Mouse (Mus musculus) heart, postnatal 14 days (tissue): ENCODE measurements around the gene Jund. TPM values are rescaled to one million over a fixed set of nuclear protein-coding genes. Genes with fewer than 3 reads are reported as not detected.
A peak's percentile ranks its signal among the peaks of the same experiment; 100 is the strongest.

Source experiments
- DNase-seq, 2 experiments: peaks; one replicate each; pipeline ENCODE4 v3.0.0; 2021 to 2022
- intact Hi-C: fragments of 180-260 bp; cut with DNase I; formaldehyde crosslinking; loops from one replicate; pipeline ENCODE4 v1.15.1; 2025
- long read RNA-seq, 2 experiments: library from polyadenylated mRNA; stranded (forward); transcript quantifications; one replicate each; pipeline ENCODE4 v2.0.0; 2021
- total RNA-seq, 2 experiments: library from RNA; stranded (reverse); gene quantifications; 2 replicates each; pipeline ENCODE4 v1.2.3; 2021

Gene Jund
- total RNA-seq, result 100 to 1,000 TPM; 159 to 162 TPM
- long read RNA-seq, experiment 1, transcript Jund-201 (1 exons, 1,668 nt), result major isoform, 990 of 991 reads
- long read RNA-seq, experiment 1, partial matches to known transcripts, result 0 of 991 reads
- long read RNA-seq, experiment 1, other reads (novel, unspliced or antisense), result 1 of 991 reads
- long read RNA-seq, experiment 2, transcript Jund-201 (1 exons, 1,668 nt), result major isoform, 585 of 585 reads
- long read RNA-seq, experiment 2, partial matches to known transcripts, result 0 of 585 reads
- long read RNA-seq, experiment 2, other reads (novel, unspliced or antisense), result 0 of 585 reads

DNA sequence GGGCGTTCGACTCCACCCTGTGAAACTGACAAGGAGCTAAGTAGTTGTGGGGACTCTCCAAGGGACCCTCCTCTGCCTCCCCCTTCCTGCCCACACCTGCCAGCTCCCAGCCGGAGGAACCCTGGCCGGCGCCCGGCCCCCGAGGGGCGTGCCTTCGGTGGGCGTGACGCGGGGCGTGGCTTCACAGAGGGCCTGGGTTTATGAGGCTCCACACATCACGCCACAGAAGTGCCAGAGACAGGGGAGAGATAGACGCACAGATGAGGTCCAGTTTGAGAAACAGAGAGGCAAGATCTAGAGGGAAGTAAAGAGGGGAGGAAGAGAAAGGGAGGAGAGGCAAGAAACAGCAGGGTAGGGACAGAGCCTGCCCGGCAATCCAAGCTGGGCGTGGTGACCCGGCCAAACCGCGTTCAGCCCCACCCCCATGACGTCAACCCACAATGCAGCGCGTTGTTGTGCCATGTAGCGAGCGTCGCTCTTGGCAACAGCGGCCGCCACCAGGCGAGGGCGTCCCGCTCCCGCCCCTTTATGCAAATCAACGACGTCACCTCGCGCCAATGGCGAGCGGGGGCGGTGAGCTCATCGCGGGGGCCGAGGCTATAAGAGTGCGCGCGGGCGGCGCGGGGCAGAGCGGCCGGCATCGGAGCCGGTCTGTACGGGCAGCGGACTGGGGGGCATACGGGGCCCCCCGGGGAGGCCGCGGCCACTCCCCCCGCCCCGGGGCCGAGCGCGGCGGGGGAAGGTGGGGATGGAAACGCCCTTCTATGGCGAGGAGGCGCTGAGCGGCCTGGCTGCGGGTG is at the start of gene Jund:
Gene Jund, plus strand, starts transcription at position 640 of the 800 bp plus-strand sequence.
- intact Hi-C loops, result no loop called here
- DNase-seq, result peak; percentile 100

DNA sequence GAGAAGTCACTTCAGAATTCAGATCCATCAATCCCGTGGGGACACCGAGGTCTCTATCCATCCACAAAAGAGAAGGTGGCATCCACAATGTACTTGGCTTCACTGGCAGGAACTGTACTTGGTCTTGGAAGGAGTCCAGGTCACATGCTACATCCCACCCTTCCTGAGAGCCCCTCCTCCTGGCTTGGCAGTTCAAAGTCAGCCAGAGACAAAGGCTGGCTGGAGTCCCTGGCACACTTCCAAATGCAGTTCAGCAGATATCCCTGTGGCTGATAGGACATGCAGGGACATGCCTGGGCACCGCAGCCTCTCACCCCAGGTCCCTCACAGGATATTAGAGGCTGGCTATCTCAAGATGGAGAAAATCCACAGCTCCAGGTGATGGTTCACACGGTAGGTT is 49.4 kb upstream of the Jund start:
- DNase-seq, result peak; percentile 87 to 91
- intact Hi-C loops, result no loop called here

DNA sequence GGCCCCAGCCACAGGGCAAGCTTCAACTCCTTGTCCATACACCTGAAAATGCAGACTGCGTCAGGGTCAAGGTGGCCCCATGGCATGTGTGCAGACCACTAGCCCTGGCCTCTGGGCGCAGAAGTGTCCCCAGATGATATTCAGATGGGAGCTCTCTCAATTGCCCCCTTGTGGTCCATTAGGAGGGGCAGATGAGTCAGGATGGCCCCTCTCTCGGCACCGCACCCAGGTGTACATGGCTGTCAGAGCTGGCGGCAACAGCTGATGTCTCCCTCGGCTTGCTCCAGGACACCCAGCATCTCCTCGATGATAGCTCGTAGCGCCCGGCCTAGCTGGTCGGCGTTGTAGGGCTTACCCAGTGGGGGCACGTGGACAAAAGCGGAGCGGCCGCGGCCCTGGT is 48.4 kb upstream of the Jund start:
- no peak for DNase-seq
- intact Hi-C loops, result loop anchor here (1.0 to 5.0 kb wide), 2 partner anchors 21 to 38 kb away; no protein-coding TSS in a partner anchor

DNA sequence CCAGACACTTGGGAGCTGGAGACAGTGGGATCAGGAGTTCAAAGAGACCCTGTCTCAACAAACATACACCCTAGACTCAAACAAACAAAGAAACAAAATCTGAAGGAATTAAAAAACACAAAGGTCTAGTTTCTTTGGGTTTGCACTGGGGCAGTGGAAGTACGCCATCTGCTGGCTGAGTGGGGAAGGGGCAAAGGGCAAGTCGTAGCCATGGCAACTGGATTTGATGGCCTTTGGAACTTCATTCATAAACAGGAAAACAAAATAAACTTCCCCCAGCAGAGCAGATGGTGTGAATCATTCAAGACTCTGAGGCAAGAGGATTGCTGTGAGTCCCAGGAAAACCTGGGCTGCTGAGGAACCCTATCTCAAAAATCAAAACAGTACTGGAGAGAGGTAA is 45.5 kb upstream of the Jund start:
- intact Hi-C loops, result loop anchor here (5.0 kb wide), 1 partner anchor 41 kb away; no protein-coding TSS in a partner anchor
- peak; percentile 63 to 74 for DNase-seq

DNA sequence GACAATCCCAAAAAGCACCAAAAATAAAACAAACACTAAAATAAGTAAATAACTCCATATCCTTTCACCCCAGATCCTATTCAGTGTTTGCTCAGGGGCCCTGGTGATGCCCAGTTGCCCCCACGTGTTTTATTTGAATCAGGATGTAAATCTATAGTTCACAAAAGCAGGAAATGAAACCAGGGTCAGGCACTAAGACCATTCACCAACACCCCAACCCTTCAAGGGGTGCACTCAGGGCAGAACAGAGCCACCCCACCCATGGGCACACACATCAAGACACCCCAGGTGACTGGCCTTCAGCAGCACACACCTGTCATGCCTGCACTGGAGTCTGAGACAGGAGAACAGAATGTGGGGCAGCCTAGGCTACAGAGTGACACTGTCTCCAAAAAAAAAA is 44.6 kb upstream of the Jund start:
- no peak for DNase-seq
- intact Hi-C loops, result loop anchor here (5.0 kb wide), 1 partner anchor 42 kb away; no protein-coding TSS in a partner anchor

DNA sequence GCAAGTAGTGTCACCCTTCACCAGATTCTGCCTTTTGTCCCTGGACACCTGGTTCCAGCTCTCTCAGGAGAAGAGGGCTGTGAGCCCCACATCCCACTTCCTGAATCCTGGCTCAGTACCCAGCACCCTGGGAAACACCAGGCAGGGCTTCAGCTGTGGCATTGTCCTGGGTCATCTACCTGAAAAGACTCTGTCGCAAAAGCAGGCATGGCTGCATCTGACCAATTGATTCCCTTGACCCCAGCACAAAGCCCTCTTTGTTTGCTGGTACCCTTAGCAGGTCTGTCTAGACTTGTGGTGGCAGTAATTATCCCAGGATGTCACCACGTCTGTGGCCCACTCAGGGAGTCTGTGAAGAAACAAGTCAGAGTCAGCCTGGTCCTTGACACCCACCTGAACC is 43.3 kb upstream of the Jund start:
- intact Hi-C loops, result loop anchor here (5.0 kb wide), 1 partner anchor 33 kb away; no protein-coding TSS in a partner anchor
- DNase-seq, result no peak

DNA sequence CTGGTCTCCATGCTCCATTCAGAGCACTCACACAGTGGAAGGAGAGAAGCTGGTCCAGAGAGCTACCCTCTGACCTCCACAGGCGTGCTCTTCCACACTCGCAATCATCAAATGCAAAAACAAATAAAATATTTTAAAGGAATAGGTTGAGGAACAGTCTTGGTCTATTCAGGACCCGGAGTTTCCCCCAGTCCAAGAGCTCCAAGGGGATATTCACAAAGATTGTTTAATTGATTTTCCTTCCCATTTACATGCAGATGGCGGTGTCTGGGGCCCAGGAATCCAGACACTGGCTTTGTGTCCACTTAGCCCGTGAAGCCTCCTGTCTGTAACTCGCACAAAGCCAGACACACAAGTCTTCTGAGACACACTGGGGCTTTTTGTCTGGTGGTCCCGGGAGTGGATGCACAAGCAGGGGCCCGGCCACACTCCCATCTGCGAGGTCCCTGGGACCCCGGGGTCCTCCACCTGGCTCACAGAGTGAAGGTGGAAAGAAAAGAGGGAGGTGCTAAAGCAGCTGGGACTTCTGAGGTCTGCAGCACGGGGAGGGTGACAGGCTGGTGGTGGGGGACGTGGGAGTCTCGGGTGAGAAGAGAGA is 42.5 kb upstream of the Jund start:
- intact Hi-C loops, result loop anchor here (5.0 kb wide), 1 partner anchor 34 kb away; no protein-coding TSS in a partner anchor

DNA sequence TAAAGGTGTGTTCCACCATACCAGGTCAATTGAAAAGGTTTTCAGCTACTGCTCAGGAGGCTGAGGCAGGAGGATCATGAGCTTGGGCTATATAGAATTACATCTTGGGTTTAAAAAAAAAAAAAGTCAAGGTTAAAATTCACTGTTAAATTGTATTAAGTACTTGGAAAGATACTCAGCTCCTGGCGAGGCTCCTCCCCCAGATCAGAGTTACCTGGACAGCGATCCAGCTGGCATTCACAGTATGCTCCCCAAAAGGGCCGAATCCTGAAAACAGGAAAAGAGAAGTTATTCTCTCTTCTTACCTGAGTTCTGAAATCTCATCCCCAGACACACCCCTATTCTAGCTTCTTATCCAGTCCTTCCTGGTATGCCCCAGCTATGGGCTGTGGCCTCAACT is 41.5 kb upstream of the Jund start:
- intact Hi-C loops, result loop anchor here (5.0 kb wide), 1 partner anchor 35 kb away; no protein-coding TSS in a partner anchor
- DNase-seq, result no peak

More for the DNA sequence above, 42.5 kb upstream of the Jund start:
- no peak for DNase-seq

DNA sequence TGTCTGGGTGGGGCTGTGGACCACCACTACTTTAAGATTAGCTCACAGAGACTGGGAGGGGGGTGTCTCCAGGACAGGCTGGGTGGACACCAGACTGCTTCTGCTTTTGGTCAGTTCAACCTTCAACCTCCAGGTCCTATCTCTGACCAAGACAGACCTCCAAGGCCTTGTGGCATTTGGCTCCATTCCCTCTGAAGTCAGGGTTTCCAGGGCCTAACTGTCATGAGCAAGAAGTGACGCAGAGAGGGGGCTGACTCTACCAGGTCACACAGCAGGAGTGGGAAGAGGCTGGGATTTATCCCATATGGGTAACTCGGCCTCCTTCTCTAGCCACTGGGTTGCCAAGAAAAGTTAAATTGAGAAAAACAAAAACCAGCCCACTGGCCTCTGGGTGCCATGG is 41.0 kb upstream of the Jund start:
- no peak for DNase-seq
- intact Hi-C loops, result loop anchor here (5.0 kb wide), 1 partner anchor 35 kb away; no protein-coding TSS in a partner anchor

DNA sequence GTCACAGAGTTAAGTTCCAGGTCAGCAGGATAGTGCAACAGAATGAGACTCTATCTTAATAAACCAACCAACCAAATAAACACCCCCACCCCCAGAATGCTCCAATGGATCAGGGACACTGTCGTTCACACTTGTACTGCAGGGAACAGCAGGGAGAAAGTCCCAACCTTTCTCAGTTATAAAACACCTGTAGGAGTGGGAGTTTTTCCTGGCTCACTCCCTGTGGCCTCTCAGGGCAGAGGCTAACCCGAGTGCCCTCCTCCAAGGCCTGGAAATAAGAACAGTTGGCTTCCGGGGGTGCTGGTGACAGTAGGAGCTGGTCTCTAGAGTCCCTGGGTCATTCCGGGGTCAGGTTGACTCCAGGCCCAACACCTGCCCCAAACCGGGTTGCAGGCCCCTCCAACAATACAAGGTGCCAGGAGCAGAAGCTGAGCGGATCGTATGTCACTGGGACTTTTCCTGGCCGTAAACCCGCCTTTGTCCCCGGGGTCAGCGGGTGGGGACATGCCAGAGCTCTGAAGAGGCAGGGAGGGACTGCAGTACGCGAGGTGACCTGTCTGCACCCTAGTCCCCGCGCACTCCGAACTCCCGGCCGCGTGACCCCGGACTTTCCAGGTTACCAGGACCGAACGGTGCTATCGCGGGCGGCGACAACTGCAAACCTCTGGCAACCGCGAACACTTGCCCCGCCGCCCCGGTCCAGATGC is 39.7 kb upstream of the Jund start:
- no peak for DNase-seq
- intact Hi-C loops, result loop anchor here (5.0 kb wide), 1 partner anchor 37 kb away; no protein-coding TSS in a partner anchor

DNA sequence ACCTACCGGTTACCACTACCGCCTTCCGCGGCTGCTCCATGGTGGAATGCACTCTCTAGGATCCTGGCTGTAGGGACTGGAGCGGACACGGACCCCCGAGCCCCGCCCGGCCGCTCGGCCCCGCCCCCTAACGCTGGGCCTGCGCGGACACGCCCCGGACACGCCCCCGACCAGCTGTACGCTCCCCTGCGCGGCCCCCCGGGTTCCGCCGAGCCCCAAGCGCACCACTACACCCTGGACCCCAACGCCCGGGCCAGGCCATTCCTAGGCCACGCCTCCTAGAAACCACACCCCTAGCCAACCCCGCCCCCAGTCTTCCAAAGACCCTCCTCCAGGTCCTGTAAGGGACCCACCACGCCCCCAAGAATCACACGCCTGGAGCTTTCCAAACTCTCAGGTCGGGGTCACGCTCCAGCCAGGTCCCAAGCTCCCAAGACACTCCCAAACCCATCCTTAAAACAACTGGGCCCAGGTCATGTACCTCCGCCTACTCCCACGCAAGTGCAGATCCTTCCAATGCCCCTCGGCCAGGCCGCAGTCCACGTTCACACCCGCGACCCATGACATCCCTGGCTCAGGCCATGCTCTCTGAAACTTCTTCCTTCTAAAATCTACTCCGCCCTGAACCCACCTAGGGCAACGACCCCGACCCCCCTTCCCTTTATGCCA is 39.0 kb upstream of the Jund start:
- DNase-seq, result peak; percentile 93 to 94
- intact Hi-C loops, result loop anchor here (5.0 kb wide), 1 partner anchor 37 kb away; no protein-coding TSS in a partner anchor

DNA sequence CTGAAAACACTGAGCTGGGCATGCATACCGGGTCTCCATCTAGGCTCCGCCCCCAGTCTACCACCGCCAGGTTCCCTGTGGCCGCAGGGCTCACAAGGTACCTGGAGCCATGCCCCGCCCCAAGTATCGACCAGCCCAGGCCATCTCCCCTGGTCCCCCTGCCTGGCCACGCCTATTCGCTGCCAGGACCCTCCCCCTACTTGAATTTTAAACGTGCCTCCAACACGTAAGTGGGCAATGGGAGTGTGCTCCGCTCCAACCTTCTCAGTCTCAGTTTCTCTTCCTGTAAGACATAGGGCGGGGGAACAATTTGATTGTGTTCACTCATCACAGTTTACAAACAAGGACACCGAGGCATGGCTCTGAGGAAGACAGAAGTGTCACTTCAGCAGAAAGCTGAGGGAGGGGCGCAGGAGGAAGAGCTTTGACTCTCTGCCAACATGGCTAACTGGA is 38.5 kb upstream of the Jund start, which contains the start of gene Pgpep1:
Gene Pgpep1, minus strand, starts transcription at position 116 of the 453 bp plus-strand sequence.
- intact Hi-C loops, result no loop called here
- DNase-seq, result no peak

DNA sequence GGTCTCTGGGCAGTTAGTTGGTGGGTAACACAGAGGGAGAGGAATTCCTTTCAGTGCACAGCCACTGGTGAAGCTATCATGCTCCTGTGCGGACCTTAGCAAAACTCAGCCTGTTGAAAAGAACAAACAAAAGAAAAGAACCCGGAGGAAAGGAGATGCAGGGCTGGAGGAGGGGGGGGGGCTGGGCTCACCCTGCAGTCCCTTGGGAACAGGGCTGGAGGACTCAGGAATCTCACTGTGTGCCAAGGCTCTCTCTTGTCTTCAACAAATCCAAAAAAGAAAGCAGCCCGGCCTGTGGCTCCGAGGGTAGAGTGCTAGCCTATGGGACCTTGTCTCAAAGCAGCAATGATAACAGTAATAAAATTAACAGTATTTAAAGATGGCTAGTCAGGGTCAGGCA is 35.1 kb upstream of the Jund start:
- DNase-seq, result no peak
- intact Hi-C loops, result no loop called here

DNA sequence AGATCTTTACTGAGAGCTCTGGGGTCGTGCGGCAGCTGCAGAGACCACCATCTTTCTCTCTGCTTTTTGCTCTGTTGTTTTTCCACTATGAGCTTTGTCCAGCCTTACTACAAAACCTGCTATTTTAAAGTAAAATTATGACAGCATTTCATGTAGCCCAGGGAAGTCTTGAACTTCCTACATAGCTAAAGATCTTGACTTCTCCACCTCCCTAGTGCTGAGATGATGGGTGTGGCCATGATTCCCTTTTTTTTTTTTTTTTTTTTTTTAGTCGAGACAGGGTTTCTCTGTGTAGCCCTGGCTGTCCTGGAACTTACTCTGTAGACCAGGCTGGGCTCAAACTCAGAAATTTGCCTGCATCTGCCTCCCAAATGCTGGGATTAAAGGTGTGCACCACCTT is 34.1 kb upstream of the Jund start:
- intact Hi-C loops, result no loop called here
- DNase-seq, result no peak

DNA sequence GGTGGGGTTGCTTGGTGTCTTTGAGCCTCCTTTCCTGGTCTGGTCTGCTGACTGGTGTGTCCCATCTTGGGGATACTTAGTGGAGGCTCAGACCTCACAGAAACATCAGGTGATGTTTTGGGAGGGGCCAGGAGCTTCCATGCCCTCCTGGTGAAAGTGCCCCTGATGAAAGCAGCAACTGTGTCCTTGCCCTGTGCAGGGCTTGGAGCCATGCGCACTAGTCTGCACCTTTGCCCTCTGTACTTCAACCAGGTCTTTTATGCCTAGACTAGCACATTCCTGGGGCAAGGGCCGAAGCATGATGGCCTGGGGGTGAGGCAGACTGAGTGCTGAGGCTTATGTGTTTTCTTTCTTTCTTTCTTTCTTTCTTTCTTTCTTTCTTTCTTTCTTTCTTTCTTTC is 33.1 kb upstream of the Jund start:
- no peak for DNase-seq
- intact Hi-C loops, result no loop called here

DNA sequence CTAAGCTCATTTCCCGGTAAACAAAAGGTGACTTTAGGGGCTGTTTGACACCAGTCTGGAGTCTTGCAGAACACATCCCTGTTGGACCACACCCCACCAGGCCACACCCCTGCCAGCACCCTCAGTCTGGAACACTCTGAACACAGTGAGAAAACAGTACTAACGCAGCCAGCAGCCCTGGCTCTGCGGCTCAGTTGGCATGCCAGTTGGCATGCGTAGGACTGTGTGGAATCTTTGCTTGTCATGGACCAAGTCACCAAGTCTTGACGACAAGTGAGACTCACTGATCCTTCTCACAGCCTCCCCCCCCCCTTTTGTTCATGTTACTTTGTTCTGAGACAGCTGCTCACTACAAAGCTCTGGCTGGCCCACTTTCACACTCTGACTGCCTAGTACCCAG is 31.7 kb upstream of the Jund start:
- intact Hi-C loops, result no loop called here
- DNase-seq, result peak; percentile 72 to 76

DNA sequence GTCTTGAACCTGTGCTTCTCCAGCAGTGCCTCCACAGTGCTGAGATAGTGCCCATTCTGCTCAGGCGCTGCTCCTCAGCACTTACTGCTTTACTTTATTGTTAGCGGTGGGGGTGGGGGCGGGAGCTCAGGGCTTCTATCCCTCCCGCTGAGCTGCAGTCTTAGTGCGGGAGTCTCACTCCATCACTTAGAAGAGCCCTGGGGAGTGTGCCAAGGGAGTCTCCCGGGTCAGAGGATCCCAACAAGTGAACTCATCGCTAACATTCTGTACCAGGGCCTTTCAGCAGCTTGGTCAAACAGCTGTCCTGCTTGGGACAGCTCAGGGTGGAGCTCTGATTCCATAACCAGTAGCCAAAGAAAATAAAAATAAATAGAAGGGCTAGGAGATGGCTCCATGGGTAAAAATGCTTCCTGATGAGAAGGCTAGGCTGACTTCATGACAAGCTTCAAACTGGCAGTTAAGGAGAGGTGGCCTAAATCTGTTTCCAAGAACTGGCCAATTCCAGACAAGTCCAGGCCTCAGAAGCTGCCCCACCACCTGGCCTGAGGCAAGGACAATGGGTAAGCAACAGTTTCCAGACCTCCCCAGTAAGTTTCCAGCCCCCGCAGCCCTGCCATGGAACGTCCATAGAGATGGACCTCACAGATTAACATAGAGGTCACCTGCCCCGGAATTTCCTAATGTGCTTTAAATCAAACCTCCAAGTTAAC is 27.0 kb upstream of the Jund start:
- peak; percentile 65 to 66 for DNase-seq
- intact Hi-C loops, result loop anchor here (1.0 kb wide), 1 partner anchor 29 kb away; no protein-coding TSS in a partner anchor

DNA sequence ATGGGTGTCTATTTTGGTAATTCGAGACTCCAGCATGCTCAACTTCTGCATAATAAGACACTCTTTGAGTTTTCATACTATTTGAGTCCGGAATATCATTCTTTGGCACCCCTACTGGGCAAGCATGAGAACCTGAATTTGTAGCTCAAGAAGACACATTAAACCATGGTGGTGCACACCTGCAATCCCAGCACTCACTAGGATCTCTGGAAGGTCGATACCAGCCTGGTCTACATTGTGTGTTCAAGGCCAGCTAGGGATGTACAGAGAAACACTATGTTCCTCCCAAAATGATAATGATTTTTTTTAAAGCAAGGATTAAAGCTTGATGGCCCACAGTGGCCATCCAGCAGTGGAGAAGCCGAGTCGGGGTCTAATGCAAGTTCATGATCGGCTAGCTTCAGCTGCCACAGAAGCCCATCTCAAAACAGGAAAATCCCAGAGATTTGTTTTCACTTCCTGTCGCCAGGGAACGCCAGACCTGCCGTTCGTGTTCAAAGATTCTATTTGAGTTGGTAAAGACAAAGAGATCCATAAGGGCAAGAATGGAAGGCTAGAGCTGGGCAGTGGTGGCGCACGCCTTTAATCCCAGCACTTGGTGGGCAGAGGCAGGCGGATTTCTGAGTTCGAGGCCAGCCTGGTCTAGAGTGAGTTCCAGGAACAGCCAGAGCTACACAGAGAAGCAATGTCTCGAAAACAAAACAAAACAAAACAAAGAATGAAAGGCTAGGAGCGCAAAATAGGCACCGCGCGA is 26.2 kb upstream of the Jund start:
- DNase-seq, result no peak
- intact Hi-C loops, result loop anchor here (1.0 kb wide), 1 partner anchor 28 kb away; no protein-coding TSS in a partner anchor
